Comparison of ENCODE assay signal across 10 mouse cellular contexts in the genomic region with DNA sequence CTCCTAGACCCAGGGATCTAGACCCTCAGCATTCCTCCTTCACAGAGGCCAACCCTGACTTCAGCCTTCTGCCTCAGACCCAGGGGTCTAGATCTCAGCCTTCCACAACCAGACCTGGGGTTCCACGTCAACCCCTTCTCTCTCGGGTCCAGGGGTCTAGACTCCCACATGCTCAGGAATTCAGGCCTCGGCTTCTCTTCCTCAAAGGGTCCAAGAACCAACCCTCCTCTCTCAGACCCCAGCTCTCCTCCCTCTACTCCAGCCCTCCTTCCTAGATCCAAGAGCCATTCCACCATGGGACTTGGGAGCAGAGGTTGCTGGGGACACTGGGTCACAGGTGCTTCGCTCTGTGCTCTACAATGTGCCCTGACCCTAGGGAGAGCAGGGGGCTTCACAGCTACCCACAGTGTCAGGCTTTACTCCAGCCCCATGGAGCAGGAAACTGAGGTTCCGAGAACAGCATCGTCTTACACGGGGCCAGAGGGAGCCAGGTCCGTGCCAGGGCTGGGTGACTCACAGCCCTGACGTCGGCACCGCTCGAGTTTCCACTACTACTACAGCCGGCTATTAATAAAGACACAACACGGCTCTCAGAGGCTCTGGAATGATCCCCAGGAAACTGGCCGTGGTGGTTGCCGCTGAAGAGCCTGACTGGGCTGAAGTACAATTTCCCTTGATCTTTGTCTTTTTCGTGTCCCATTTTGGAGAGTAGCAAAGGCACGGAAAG. TPM values are rescaled to one million over a fixed set of nuclear protein-coding genes. Genes with fewer than 3 reads are reported as not detected.
DNase-seq lines count a peak whose midpoint lies in the region; ATAC-seq lines count a peak whose summit lies in the region.
"Had no signal": no experiment of that assay in that cellular context is flagged by ENCODE, and none has a peak within 500 bp of the region (broad histone marks: within the 10 kb centered on the region; RNA-seq: fewer than 3 reads in every experiment).

No protein-coding gene starts in this region.

- intact Hi-C loops in gastrocnemius, postnatal 14 days (cut with DNase I; ENCODE audit: low total_unique reads): no loop called here

- H3K4me2 ChIP-seq in forebrain, embryonic 11.5 days (ENCODE audit: low read depth, low read length, severe bottlenecking): no peak overlapping the region
- no peak overlapping the region for H3K4me2 ChIP-seq in forebrain, embryonic 16.5 days (ENCODE audit: low read length)
- no peak overlapping the region for H3K4me2 ChIP-seq in limb, embryonic 15.5 days
- H3K4me2 ChIP-seq in intestine, embryonic 16.5 days (ENCODE audit: low read depth, low read length): no peak overlapping the region
- H3K4me2 ChIP-seq: neural tube, embryonic 13.5 days had no signal

- 79% methylated on average over 18 of the region's 18 CpGs for WGBS in forebrain, embryonic 11.5 days
- 80% methylated on average over 18 of the region's 18 CpGs for WGBS in forebrain, embryonic 16.5 days
- 63% methylated on average over 18 of the region's 18 CpGs for WGBS in limb, embryonic 15.5 days
- 69% methylated on average over 18 of the region's 18 CpGs for WGBS in intestine, embryonic 16.5 days
- 81% methylated on average over 18 of the region's 18 CpGs for WGBS in midbrain, embryonic 10.5 days

- no peak overlapping the region for H3K27ac ChIP-seq in forebrain, embryonic 11.5 days (ENCODE audit: low read depth, low read length)
- no peak overlapping the region for H3K27ac ChIP-seq in forebrain, embryonic 16.5 days (ENCODE audit: low read length)
- H3K27ac ChIP-seq in limb, embryonic 15.5 days: no peak overlapping the region
- H3K27ac ChIP-seq in intestine, embryonic 16.5 days (ENCODE audit: low read length): no peak overlapping the region
- no peak overlapping the region for H3K27ac ChIP-seq in midbrain, embryonic 10.5 days (replicated peaks)
- H3K27ac ChIP-seq: neural tube, embryonic 13.5 days had no signal

- peak; percentile 35 for DNase-seq in forebrain, embryonic 11.5 days (ENCODE audit: low spot score)
- peak; percentile 21 for DNase-seq in Muller cell, postnatal 12 days (ENCODE audit: inconsistent ontology term)
- peak; percentile 82 for DNase-seq in gastrocnemius, postnatal 14 days
- DNase-seq in cerebellum, adult 9-11 months: no peak
- DNase-seq in midbrain, embryonic 10.5 days (ENCODE audit: low spot score): no peak
- DNase-seq: thymus, adult 2 months had no signal

- H3K4me3 ChIP-seq in forebrain, embryonic 11.5 days (ENCODE audit: low read depth, low read length): no peak overlapping the region
- no peak overlapping the region for H3K4me3 ChIP-seq in forebrain, embryonic 16.5 days (replicated peaks; ENCODE audit: low read length)
- H3K4me3 ChIP-seq in limb, embryonic 15.5 days: no peak overlapping the region
- no peak overlapping the region for H3K4me3 ChIP-seq in intestine, embryonic 16.5 days (ENCODE audit: low read length)
- H3K4me3 ChIP-seq in midbrain, embryonic 10.5 days: no peak overlapping the region
- H3K4me3 ChIP-seq: neural tube, embryonic 13.5 days had no signal

- no peak overlapping the region for H3K9ac ChIP-seq in forebrain, embryonic 11.5 days (ENCODE audit: low read length)
- H3K9ac ChIP-seq in forebrain, embryonic 16.5 days (replicated peaks; ENCODE audit: low read depth, low read length): no peak overlapping the region
- H3K9ac ChIP-seq in limb, embryonic 15.5 days: no peak overlapping the region
- no peak overlapping the region for H3K9ac ChIP-seq in intestine, embryonic 16.5 days (ENCODE audit: low read depth, low read length)
- H3K9ac ChIP-seq: neural tube, embryonic 13.5 days had no signal

- ATAC-seq in forebrain, embryonic 11.5 days (replicated peaks; ENCODE audit: low FRiP score): no peak
- no peak for ATAC-seq in forebrain, embryonic 16.5 days
- ATAC-seq in limb, embryonic 15.5 days (ENCODE audit: insufficient number of reproducible peaks, low FRiP score, low TSS enrichment, low read depth): peak; percentile 62; the same call in 1 of the 2 replicates
- no peak for ATAC-seq in intestine, embryonic 16.5 days

- H3K36me3 ChIP-seq in forebrain, embryonic 11.5 days (ENCODE audit: control insufficient read depth, insufficient read depth, low read length): no peaks in the 10 kb centered on the region
- no peaks in the 10 kb centered on the region for H3K36me3 ChIP-seq in forebrain, embryonic 16.5 days (ENCODE audit: control insufficient read depth, insufficient read depth)
- no peaks in the 10 kb centered on the region for H3K36me3 ChIP-seq in limb, embryonic 15.5 days
- H3K36me3 ChIP-seq in intestine, embryonic 16.5 days (ENCODE audit: control insufficient read depth, insufficient read depth, low read length): no peaks in the 10 kb centered on the region
- H3K36me3 ChIP-seq in midbrain, embryonic 10.5 days: no peaks in the 10 kb centered on the region
- H3K36me3 ChIP-seq: neural tube, embryonic 13.5 days had no signal

- peaks cover 3% of the 10 kb centered on the region; the same call in 1 of the 2 replicates for H3K9me3 ChIP-seq in forebrain, embryonic 11.5 days (ENCODE audit: control insufficient read depth, low read length)
- peaks cover 4% of the 10 kb centered on the region; the same call in 1 of the 2 replicates for H3K9me3 ChIP-seq in forebrain, embryonic 16.5 days (ENCODE audit: control insufficient read depth, low read length)
- H3K9me3 ChIP-seq in limb, embryonic 15.5 days: no peaks in the 10 kb centered on the region
- no peaks in the 10 kb centered on the region for H3K9me3 ChIP-seq in intestine, embryonic 16.5 days (ENCODE audit: control insufficient read depth, low read length)
- H3K9me3 ChIP-seq in midbrain, embryonic 10.5 days (replicated peaks): no peaks in the 10 kb centered on the region

- H3K4me1 ChIP-seq in forebrain, embryonic 11.5 days (replicated peaks; ENCODE audit: control insufficient read depth, insufficient read depth, low read length): no peaks in the 10 kb centered on the region
- H3K4me1 ChIP-seq in forebrain, embryonic 16.5 days (replicated peaks; ENCODE audit: control insufficient read depth, insufficient read depth, low read length): no peaks in the 10 kb centered on the region
- 0 out of 2 replicates have a peak, but pooled peaks cover 6% of the 10 kb centered on the region for H3K4me1 ChIP-seq in limb, embryonic 15.5 days
- H3K4me1 ChIP-seq in intestine, embryonic 16.5 days (ENCODE audit: control insufficient read depth, insufficient read depth, low read length): no peaks in the 10 kb centered on the region
- peaks cover 11% of the 10 kb centered on the region for H3K4me1 ChIP-seq in midbrain, embryonic 10.5 days
- H3K4me1 ChIP-seq: neural tube, embryonic 13.5 days had no signal

- H3K27me3 ChIP-seq in forebrain, embryonic 11.5 days (ENCODE audit: control insufficient read depth, insufficient read depth, low read length): no peaks in the 10 kb centered on the region
- H3K27me3 ChIP-seq in forebrain, embryonic 16.5 days (replicated peaks; ENCODE audit: control insufficient read depth, insufficient read depth, low read length): no peaks in the 10 kb centered on the region
- H3K27me3 ChIP-seq in limb, embryonic 15.5 days: no peaks in the 10 kb centered on the region
- no peaks in the 10 kb centered on the region for H3K27me3 ChIP-seq in intestine, embryonic 16.5 days (replicated peaks; ENCODE audit: control insufficient read depth, insufficient read depth, low read length)
- H3K27me3 ChIP-seq in midbrain, embryonic 10.5 days (ENCODE audit: low read depth, poor library complexity, severe bottlenecking): no peaks in the 10 kb centered on the region
- H3K27me3 ChIP-seq: neural tube, embryonic 13.5 days had no signal

RNA-seq across cellular contexts. Expression of a gene that starts 1.5 kb away (rescaled TPM):
- 0.12 TPM in 1 of 2 replicates, not detected in the other for polyA plus RNA-seq in forebrain, embryonic 11.5 days (2014; fragmentation: Nextera tagmentation; extraction: Ambion mirVana)
- 0.84 and 0.91 TPM in 2 replicates for polyA plus RNA-seq in forebrain, embryonic 16.5 days (2015; fragmentation: Nextera tagmentation; extraction: Ambion mirVana)
- total RNA-seq in gastrocnemius, postnatal 14 days (2021): 1 to 10 TPM in 1 of 2 experiments, under 1 TPM in 1; 0.33 to 1.0 TPM
- not detected in 2 replicates for polyA plus RNA-seq in limb, embryonic 15.5 days (2015; fragmentation: Nextera tagmentation; extraction: Ambion mirVana)
- polyA plus RNA-seq in intestine, embryonic 16.5 days (2015; fragmentation: Nextera tagmentation; extraction: Ambion mirVana): not detected in 2 replicates
- polyA plus RNA-seq in midbrain, embryonic 10.5 days (2016; fragmentation: Nextera tagmentation; extraction: Ambion mirVana): not detected in 2 replicates

RNA-seq across cellular contexts. Expression of a gene that starts 8.3 kb away (rescaled TPM):
- 0.33 TPM in 1 of 2 replicates, not detected in the other for polyA plus RNA-seq in forebrain, embryonic 11.5 days (2014; fragmentation: Nextera tagmentation; extraction: Ambion mirVana)
- polyA plus RNA-seq in forebrain, embryonic 16.5 days (2015; fragmentation: Nextera tagmentation; extraction: Ambion mirVana): not detected in 2 replicates
- 10 to 100 TPM; 39.9 to 51.4 TPM for total RNA-seq in gastrocnemius, postnatal 14 days (2021)
- 0.73 and 0.74 TPM in 2 replicates for polyA plus RNA-seq in limb, embryonic 15.5 days (2015; fragmentation: Nextera tagmentation; extraction: Ambion mirVana)
- 0.56 and 0.58 TPM in 2 replicates for polyA plus RNA-seq in intestine, embryonic 16.5 days (2015; fragmentation: Nextera tagmentation; extraction: Ambion mirVana)
- polyA plus RNA-seq in midbrain, embryonic 10.5 days (2016; fragmentation: Nextera tagmentation; extraction: Ambion mirVana): 0.05 and 0.26 TPM in 2 replicates
- polyA plus RNA-seq: neural tube, embryonic 13.5 days had no signal

RNA-seq across cellular contexts. Expression of a gene that starts 23.5 kb away (rescaled TPM):
- 58.5 and 60.0 TPM in 2 replicates for polyA plus RNA-seq in forebrain, embryonic 11.5 days (2014; fragmentation: Nextera tagmentation; extraction: Ambion mirVana)
- polyA plus RNA-seq in forebrain, embryonic 16.5 days (2015; fragmentation: Nextera tagmentation; extraction: Ambion mirVana): 58.4 and 62.2 TPM in 2 replicates
- 10 to 100 TPM in 1 of 2 experiments, 1 to 10 TPM in 1; 9.0 to 10.5 TPM for total RNA-seq in gastrocnemius, postnatal 14 days (2021)
- polyA plus RNA-seq in limb, embryonic 15.5 days (2015; fragmentation: Nextera tagmentation; extraction: Ambion mirVana): 25.4 and 29.1 TPM in 2 replicates
- 20.3 and 21.7 TPM in 2 replicates for polyA plus RNA-seq in intestine, embryonic 16.5 days (2015; fragmentation: Nextera tagmentation; extraction: Ambion mirVana)
- 26.2 and 35.6 TPM in 2 replicates for polyA plus RNA-seq in midbrain, embryonic 10.5 days (2016; fragmentation: Nextera tagmentation; extraction: Ambion mirVana)

RNA-seq across cellular contexts. Expression of a gene that starts 41.7 kb away (rescaled TPM):
- polyA plus RNA-seq in forebrain, embryonic 11.5 days (2014; fragmentation: Nextera tagmentation; extraction: Ambion mirVana): 9.5 and 11.1 TPM in 2 replicates
- 10.3 and 11.3 TPM in 2 replicates for polyA plus RNA-seq in forebrain, embryonic 16.5 days (2015; fragmentation: Nextera tagmentation; extraction: Ambion mirVana)
- 1 to 10 TPM; 5.8 to 6.0 TPM for total RNA-seq in gastrocnemius, postnatal 14 days (2021)
- polyA plus RNA-seq in limb, embryonic 15.5 days (2015; fragmentation: Nextera tagmentation; extraction: Ambion mirVana): 14.5 and 15.0 TPM in 2 replicates
- polyA plus RNA-seq in intestine, embryonic 16.5 days (2015; fragmentation: Nextera tagmentation; extraction: Ambion mirVana): 24.3 and 27.3 TPM in 2 replicates
- polyA plus RNA-seq in midbrain, embryonic 10.5 days (2016; fragmentation: Nextera tagmentation; extraction: Ambion mirVana): 7.1 and 9.1 TPM in 2 replicates

RNA-seq across cellular contexts. Expression of a gene that starts 42.0 kb away (rescaled TPM):
- 67.0 and 68.3 TPM in 2 replicates for polyA plus RNA-seq in forebrain, embryonic 11.5 days (2014; fragmentation: Nextera tagmentation; extraction: Ambion mirVana)
- 43.7 and 46.1 TPM in 2 replicates for polyA plus RNA-seq in forebrain, embryonic 16.5 days (2015; fragmentation: Nextera tagmentation; extraction: Ambion mirVana)
- 10 to 100 TPM; 16.3 to 16.5 TPM for total RNA-seq in gastrocnemius, postnatal 14 days (2021)
- 37.7 and 38.6 TPM in 2 replicates for polyA plus RNA-seq in limb, embryonic 15.5 days (2015; fragmentation: Nextera tagmentation; extraction: Ambion mirVana)
- 25.4 and 27.1 TPM in 2 replicates for polyA plus RNA-seq in intestine, embryonic 16.5 days (2015; fragmentation: Nextera tagmentation; extraction: Ambion mirVana)
- 56.7 and 58.1 TPM in 2 replicates for polyA plus RNA-seq in midbrain, embryonic 10.5 days (2016; fragmentation: Nextera tagmentation; extraction: Ambion mirVana)

Comparison
In these comparisons a context has a peak if more than half of its experiments do, and no peak if none do; other contexts are left out.
1. DNase-seq: peak in forebrain, embryonic 11.5 days (single experiment), Muller cell, postnatal 12 days (single experiment) and gastrocnemius, postnatal 14 days (single experiment); none in cerebellum, adult 9-11 months (single experiment) and midbrain, embryonic 10.5 days (single experiment).